Mouse (Mus musculus): ENCODE measurements around the gene Atg10.

DNA sequence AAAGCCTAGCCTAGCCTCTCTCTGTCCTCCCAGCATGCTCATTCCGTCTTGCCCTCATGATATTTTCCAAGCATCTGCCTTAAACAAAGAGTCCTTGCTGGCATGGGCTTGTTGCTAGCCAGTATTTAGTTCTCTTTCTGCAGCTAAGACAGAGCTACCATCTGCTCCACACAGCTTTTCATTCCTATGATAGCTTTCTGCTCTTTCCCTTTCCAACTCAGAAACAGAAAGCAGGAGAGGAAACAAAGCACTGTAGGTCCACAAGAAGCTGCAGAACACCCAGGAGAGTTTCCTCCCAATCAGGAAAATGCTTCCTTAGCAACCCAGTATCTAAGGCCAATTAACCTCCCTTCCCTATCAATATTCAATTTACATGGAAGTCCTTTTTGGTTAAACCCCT, 95.2 kb downstream of the Atg10 start:
- no peak for TF ChIP-seq CHD2 (IDR thresholded peaks at IDR 0.05; ENCODE audit: low read depth, low read length)
- no peak for TF ChIP-seq HCFC1 (IDR thresholded peaks at IDR 0.05; ENCODE audit: borderline replicate concordance, insufficient read depth, low read length)
- no peak for TF ChIP-seq ZC3H11A (IDR thresholded peaks at IDR 0.05; ENCODE audit: borderline replicate concordance, low read depth, low read length)

Measured in ES-E14 (cell line).